Mouse (Mus musculus) liver, embryonic 15.5 days (tissue): ENCODE measurements around the gene Rhot2. TPM values are rescaled to one million over a fixed set of nuclear protein-coding genes. Genes with fewer than 3 reads are reported as not detected.

Source experiments
- ATAC-seq: fragments of 200-750 bp; cut with Nextera tagmentation; 2 replicates; pipeline ENCODE4 v1.8.0; 2017; ENCODE audit warnings: moderate number of reproducible peaks, mild to moderate bottlenecking, moderate library complexity; ENCODE audit not compliant: insufficient read depth
- H3K27ac ChIP-seq: fragments of 300-500 bp; sonication (generic); replicated peaks from 2 replicates; pipeline ENCODE4 v1.5.1; 2015; ENCODE audit warnings: mild to moderate bottlenecking, inconsistent platforms
- H3K27me3 ChIP-seq: fragments of 300-500 bp; sonication (generic); 2 replicates; pipeline ENCODE4 v1.6.1; 2015; ENCODE audit warnings: mild to moderate bottlenecking, inconsistent platforms
- H3K36me3 ChIP-seq: fragments of 300-500 bp; sonication (generic); replicated peaks from 2 replicates; pipeline ENCODE4 v1.6.1; 2015; ENCODE audit warnings: moderate library complexity, mild to moderate bottlenecking, inconsistent platforms
- H3K4me1 ChIP-seq: fragments of 300-500 bp; sonication (generic); replicated peaks from 2 replicates; pipeline ENCODE4 v1.6.1; 2015; ENCODE audit warnings: inconsistent platforms
- H3K4me2 ChIP-seq: fragments of 300-500 bp; sonication (generic); 2 replicates; pipeline ENCODE4 v1.6.1; 2015; ENCODE audit warnings: moderate library complexity, mild to moderate bottlenecking, inconsistent platforms
- H3K4me3 ChIP-seq: fragments of 300-500 bp; sonication (generic); replicated peaks from 2 replicates; pipeline ENCODE4 v1.5.1; 2015; ENCODE audit warnings: mild to moderate bottlenecking, inconsistent platforms
- H3K9ac ChIP-seq: fragments of 300-500 bp; sonication (generic); 2 replicates; pipeline ENCODE4 v1.6.1; 2015; ENCODE audit warnings: moderate library complexity, mild to moderate bottlenecking, inconsistent platforms
- H3K9me3 ChIP-seq: fragments of 300-500 bp; sonication (generic); replicated peaks from 2 replicates; pipeline ENCODE4 v1.6.1; 2016; ENCODE audit warnings: inconsistent platforms
- WGBS: fragments of 180-500 bp; shearing (Covaris S2); methylation state at CpG from one replicate; pipeline ENCODE4 v1.1.7; 2015; ENCODE audit warnings: mixed read lengths; ENCODE audit not compliant: insufficient replicate concordance; 5-methylcytosine and 5-hydroxymethylcytosine counted together
- polyA plus RNA-seq: library from polyadenylated mRNA; unstranded; fragments of >200 nt; fragmentation: Nextera tagmentation; extraction: Ambion mirVana; gene quantifications from 2 replicates; pipeline ENCODE4 v1.2.1, GENCODE M21; 2015

Rhot2 gene
- polyA plus RNA-seq, 1 experiment from 2014 or later = 10.8 TPM

DNA sequence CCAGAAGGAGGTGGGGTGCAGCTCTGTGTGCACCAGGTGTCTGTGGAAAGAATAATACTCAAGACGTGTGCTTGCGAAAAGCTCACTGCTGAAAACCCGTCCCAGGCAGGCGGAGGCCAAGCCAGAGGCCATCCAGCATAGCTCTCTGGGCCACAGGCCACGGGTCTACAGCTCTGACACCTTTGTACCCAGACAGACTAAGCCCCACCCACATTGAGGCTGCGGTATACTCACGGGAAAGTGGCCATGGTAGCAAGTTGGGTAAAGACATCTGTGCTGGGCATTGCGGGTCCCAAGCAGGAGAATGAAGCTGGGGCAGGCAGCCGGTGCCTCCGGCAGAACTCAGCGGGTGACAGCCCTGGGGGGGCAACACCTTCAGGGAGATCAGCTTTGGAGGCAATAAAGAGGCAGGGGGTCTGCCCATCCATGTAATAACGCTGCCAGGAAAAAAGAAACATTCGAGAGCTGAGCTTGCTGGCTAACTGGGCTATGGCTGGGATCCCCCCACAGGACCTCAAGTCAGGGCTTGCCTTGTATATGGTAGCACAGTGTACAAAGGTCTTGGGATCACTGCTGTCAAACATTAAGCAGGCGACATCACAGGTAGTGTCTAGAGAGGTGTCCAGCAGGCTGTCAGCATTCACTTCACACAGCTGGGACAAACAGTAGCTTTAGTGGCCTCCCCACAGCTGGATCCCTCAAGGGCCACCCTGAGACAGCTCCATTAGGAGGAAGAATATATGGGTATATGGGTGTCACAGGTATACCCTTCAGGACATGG lies 5.0 kb downstream of the Rhot2 start:
- Histone ChIP-seq H3K36me3 (peaks cover 64% of the 10 kb centered on the region), H3K27me3 (no peaks in the 10 kb centered on the region), H3K4me2 (no peak overlapping the region), H3K9me3 (no peaks in the 10 kb centered on the region), H3K4me1 (peaks cover 82% of the 10 kb centered on the region), H3K9ac (no peak overlapping the region), H3K4me3 (no peak overlapping the region), H3K27ac (peak overlapping the region; percentile 61)
- ATAC-seq = peak; percentile 27; the same call in 1 of the 2 replicates
- 77% methylated on average over 14 of the region's 14 CpGs for WGBS

DNA sequence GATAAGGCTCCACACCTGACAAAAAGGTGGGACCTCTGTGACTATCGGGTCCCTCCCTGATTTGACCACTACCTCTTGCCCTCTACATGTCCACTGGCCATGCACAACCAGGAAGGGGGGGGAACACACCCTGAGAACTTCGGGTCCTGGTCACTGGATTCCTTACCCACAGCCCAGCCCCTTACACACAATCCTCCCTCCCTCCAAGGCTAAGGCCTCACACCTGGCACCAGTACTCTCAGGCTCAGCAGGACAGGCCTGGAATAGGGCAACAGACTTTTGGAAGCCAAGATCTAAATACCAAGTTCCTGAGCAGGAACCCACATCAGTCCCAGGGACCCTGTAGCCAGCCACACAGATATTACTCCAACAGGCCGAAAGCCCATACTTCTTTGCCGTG lies 5.7 kb downstream of the Rhot2 start:
- Histone ChIP-seq H3K4me1 (peaks cover 86% of the 10 kb centered on the region), H3K4me3 (no peak overlapping the region), H3K27ac (peak overlapping the region; percentile 61; the same call in 1 of the 2 replicates), H3K4me2 (no peak overlapping the region), H3K36me3 (peaks cover 64% of the 10 kb centered on the region), H3K27me3 (no peaks in the 10 kb centered on the region), H3K9ac (no peak overlapping the region), H3K9me3 (no peaks in the 10 kb centered on the region)
- ATAC-seq = no peak
- WGBS = 68% methylated on average over 4 of the region's 4 CpGs

DNA sequence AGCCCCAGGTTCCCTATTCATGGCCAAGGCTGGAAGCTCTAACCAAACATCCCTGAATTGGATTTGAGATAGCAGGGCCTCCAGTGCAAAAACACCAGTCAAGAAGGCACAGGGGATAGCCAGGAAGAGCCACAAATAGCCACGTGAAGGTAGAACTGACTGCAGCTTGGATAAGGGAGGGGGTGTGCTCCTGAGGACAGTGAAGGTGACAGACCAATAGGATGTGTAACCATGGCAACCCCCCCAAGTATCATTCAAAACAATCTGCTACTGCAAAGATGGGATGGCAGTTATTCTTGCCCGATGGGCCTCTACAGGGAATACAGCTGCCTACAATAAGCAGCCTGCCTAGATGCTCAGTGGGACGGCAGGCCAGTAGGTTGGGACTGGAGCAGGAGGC lies 7.1 kb downstream of the Rhot2 start:
- peaks cover 82% of the 10 kb centered on the region for H3K4me1 ChIP-seq
- H3K36me3 ChIP-seq = peaks cover 56% of the 10 kb centered on the region
- no peak overlapping the region for H3K27ac ChIP-seq
- no peaks in the 10 kb centered on the region for H3K27me3 ChIP-seq
- 48% methylated on average over 3 of the region's 3 CpGs for WGBS
- ATAC-seq = no peak
- no peaks in the 10 kb centered on the region for H3K9me3 ChIP-seq
- no peak overlapping the region for H3K4me3 ChIP-seq
- H3K4me2 ChIP-seq = peak overlapping the region; percentile 75; the same call in 1 of the 2 replicates
- no peak overlapping the region for H3K9ac ChIP-seq

DNA sequence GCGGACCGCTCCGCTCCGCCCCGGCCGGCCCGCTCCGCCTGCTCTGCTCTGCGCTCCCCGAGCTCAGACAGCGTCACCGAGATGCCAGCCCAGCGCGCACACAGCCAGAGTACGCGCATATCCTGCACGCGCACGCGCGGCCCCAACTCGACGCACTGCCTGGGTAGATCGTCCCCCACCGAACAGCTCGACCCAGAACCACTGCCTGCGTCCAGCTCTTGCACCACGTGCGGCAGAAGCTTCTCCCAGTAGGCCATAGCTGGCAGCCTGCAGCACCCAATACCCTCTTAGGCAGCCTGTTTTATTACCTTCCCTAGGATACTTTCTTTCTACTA lies 7.6 kb downstream of the Rhot2 start, which contains the start of gene Rhbdl1:
Rhbdl1 (minus strand) TSS at position 220 of the 335 bp plus-strand sequence.
- Histone ChIP-seq H3K9ac (peak within 1 kb of the TSS; percentile 30; the same call in 1 of the 2 replicates), H3K27me3 (no peaks in the 10 kb centered on the region), H3K36me3 (peaks cover 51% of the 10 kb centered on the region), H3K4me1 (peaks cover 81% of the 10 kb centered on the region), H3K4me3 (peak within 1 kb of the TSS; percentile 37), H3K9me3 (no peaks in the 10 kb centered on the region), H3K27ac (no peak within 1 kb of the TSS), H3K4me2 (peak within 1 kb of the TSS; percentile 75)
- 6% methylated on average over 29 of the region's 29 CpGs for WGBS
- no peak for ATAC-seq

DNA sequence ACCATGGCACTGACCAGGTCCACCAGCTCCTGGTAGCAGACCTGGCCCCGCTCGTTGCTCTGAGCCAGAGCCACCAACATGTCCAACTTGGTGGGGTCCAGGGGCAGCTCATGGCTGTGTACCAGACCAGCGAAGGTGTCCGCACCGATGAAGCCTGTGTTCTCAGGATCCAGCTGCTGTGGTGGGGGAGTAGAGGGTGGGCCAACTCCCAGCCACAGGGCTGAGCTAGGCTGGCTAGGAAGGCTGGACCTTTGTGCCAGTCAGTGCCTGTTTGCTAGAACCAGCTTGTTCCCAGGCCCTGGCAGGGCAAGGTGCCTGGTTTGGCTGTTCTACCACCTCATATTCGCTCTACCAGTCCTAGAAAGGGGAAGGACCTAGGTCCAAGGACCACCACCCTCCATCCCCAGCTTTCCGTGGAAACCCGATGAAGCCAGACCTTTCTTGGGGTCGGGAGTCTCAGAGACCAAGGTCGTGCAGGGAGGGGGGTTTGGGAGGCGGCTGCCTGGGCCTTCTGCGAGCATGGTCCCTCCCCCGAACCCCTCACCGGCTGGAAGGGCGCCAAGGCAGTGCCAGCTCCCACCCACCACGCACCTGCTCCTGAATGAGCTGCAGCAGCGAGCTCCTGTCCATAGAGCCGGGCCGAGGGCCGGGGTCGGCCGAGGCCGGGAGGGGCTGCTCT lies 8.1 kb downstream of the Rhot2 start:
- Histone ChIP-seq H3K36me3 (peaks cover 49% of the 10 kb centered on the region), H3K4me2 (peak overlapping the region; percentile 75), H3K27ac (no peak overlapping the region), H3K9ac (peak overlapping the region; percentile 30; the same call in 1 of the 2 replicates), H3K4me3 (peak overlapping the region; percentile 37), H3K27me3 (no peaks in the 10 kb centered on the region), H3K9me3 (no peaks in the 10 kb centered on the region), H3K4me1 (peaks cover 82% of the 10 kb centered on the region)
- no peak for ATAC-seq
- 29% methylated on average over 23 of the region's 23 CpGs for WGBS

DNA sequence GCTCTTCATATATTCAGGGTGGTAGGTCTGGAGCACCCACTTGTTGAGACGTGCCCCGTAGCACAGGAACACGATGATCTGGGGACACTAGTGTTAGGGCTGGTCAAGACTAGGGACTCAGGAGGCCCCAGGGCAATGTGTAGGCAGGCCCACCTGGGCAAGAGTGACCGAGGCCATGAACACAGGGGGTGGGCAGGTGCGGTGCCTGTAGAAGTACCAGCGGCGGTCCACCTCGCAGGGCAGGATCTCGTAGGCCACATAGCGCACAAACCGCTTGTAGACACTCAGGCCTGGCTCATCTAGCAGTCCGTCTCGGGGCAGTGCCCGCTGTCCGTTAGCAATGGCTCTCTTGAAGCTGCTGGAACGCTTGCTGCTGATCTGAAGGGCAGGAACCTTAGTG lies 8.8 kb downstream of the Rhot2 start:
- no peak for ATAC-seq
- H3K27ac ChIP-seq = no peak overlapping the region
- no peaks in the 10 kb centered on the region for H3K9me3 ChIP-seq
- peaks cover 87% of the 10 kb centered on the region for H3K4me1 ChIP-seq
- no peak overlapping the region for H3K4me2 ChIP-seq
- H3K27me3 ChIP-seq = no peaks in the 10 kb centered on the region
- WGBS = 89% methylated on average over 16 of the region's 16 CpGs
- H3K36me3 ChIP-seq = peaks cover 49% of the 10 kb centered on the region
- no peak overlapping the region for H3K4me3 ChIP-seq
- no peak overlapping the region for H3K9ac ChIP-seq

DNA sequence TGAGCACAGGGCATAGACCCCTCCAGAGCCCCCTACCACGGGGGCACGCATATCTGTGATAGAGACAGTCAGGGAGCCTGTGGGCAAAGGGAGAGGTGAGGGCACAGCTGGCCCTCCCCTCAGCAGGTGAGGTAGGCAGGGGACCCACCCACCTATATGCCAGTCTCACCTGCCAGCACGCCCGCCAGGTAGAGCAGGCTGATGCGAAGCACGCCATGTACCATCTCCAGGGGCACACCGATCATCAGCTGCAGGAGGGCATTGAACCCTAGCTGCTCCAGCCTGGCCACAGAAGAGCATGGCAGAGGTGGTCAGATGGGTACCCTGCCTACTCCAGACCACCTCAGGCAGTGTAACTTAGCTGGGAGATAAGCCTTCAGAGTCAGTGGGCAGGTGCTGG lies 9.3 kb downstream of the Rhot2 start:
- Histone ChIP-seq H3K9ac (no peak overlapping the region), H3K27ac (no peak overlapping the region), H3K9me3 (no peaks in the 10 kb centered on the region), H3K4me3 (no peak overlapping the region; the same call in 1 of the 2 replicates), H3K27me3 (no peaks in the 10 kb centered on the region), H3K4me1 (peaks cover 89% of the 10 kb centered on the region), H3K4me2 (peak overlapping the region; percentile 92), H3K36me3 (peaks cover 49% of the 10 kb centered on the region)
- WGBS = 88% methylated on average over 7 of the region's 7 CpGs
- no peak for ATAC-seq

DNA sequence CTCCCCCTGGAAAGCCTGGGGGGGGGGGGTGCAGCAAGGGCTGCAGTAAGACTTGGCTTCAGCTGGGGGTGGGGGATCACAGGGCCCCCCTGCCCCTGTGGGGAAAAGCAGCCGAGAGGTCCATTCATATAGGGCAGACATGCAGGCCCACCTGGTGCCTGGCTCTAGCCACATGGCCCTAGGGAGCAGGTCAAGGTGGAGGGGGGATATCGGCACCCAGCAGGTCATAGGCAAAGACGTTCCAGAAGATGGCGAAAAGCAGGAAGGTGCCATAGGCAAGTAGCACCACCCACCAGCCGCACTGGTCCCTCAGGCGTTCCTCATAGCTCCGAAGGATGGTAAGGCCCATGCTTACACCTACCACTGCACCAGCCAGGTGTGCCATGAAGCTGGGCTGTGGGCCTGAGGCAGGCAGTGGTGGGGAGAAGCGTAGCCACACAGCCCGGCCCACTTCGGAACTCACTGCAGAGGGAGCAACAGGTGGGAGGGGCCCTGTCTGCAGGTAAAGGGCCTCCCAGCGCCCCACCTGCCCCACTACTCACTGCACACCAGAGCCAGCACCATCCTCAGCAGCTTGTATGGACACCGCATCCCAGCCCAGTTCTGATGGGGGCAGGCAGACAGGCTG lies 9.9 kb downstream of the Rhot2 start:
- no peaks in the 10 kb centered on the region for H3K9me3 ChIP-seq
- peaks cover 49% of the 10 kb centered on the region for H3K36me3 ChIP-seq
- H3K4me2 ChIP-seq = peak overlapping the region; percentile 92
- no peak for ATAC-seq
- H3K9ac ChIP-seq = peak overlapping the region; percentile 71; the same call in 1 of the 2 replicates
- peaks cover 90% of the 10 kb centered on the region for H3K4me1 ChIP-seq
- H3K27me3 ChIP-seq = no peaks in the 10 kb centered on the region
- H3K4me3 ChIP-seq = peak overlapping the region; percentile 72
- 67% methylated on average over 12 of the region's 12 CpGs for WGBS
- H3K27ac ChIP-seq = 0 out of 2 replicates have a peak overlapping the region, but pooled peaks have one; percentile 90

DNA sequence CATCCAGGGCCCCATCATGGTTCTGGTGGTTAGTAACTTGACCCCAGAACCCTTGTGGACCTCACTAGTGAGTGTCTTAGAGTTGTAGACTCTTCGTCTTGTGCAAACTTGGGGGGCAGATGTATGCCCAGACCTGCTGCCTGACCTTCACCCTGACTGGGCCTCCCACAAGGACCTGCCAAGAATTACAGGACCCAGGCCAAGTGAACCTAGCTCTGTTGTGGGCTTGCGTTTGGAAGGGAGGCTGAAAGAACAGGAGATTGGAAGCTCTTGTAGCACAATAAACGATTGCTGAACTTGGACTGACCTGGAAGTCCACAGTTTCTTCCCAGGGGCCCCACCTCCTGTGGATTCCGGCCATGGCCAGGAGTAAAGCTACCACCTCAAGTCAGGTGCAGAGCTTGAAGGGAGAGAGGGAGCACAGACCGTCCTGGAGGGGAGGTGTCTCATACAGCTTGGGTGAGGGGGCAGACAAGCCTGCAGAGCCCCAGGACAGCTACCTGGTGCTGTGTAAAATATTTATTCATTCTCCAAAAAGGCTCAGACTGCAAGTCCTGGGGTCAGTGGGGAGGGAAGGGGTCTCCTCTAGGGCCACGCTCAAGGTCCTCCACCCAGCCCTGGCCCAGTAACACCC lies 10.6 kb downstream of the Rhot2 start:
- Histone ChIP-seq H3K27me3 (no peaks in the 10 kb centered on the region), H3K36me3 (peaks cover 46% of the 10 kb centered on the region), H3K9ac (peak overlapping the region; percentile 71), H3K4me2 (peak overlapping the region; percentile 92), H3K27ac (peak overlapping the region; percentile 90), H3K4me3 (peak overlapping the region; percentile 72), H3K9me3 (no peaks in the 10 kb centered on the region), H3K4me1 (peaks cover 91% of the 10 kb centered on the region)
- ATAC-seq = no peak
- WGBS = 33% methylated on average over 6 of the region's 6 CpGs

DNA sequence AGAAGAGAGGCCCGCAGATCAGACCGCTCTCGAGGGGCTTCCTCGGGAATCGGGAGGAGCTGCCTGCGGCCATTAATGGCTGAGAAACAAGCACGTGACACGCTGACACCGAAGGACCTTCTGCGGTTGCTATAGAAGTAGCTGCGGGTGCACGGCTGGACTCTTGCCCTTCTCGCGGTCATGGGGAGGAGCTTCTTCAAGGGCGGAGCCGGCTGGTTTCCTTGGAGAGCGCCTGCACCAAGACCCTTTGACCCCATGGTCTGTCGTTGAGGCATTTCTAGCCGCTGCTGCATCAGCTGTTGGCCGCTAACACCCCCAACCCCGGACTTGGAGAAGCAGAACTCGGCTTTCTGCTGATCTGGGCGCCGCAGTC lies 11.4 kb downstream of the Rhot2 start, which contains the start of gene Stub1:
Stub1 (minus strand) TSS at position 114 of the 373 bp plus-strand sequence.
- H3K9me3 ChIP-seq = no peaks in the 10 kb centered on the region
- no peaks in the 10 kb centered on the region for H3K27me3 ChIP-seq
- 0% methylated on average over 24 of the region's 24 CpGs for WGBS
- peaks cover 41% of the 10 kb centered on the region for H3K36me3 ChIP-seq
- ATAC-seq = peak; percentile 59
- H3K4me3 ChIP-seq = peak within 1 kb of the TSS; percentile 72
- peak within 1 kb of the TSS; percentile 92 for H3K4me2 ChIP-seq
- peak within 1 kb of the TSS; percentile 90 for H3K27ac ChIP-seq
- peak within 1 kb of the TSS; percentile 79 for H3K9ac ChIP-seq
- peaks cover 95% of the 10 kb centered on the region for H3K4me1 ChIP-seq
